Mouse (Mus musculus) right cerebral cortex, postnatal 14 days (tissue): ENCODE data around the gene H2-Ab1.
A peak's percentile ranks its signal among the peaks of the same experiment; 100 is the strongest.
"Not testable (repeated sequence)": the region's sequence is repeated elsewhere in the genome, so short reads cannot be mapped to it uniquely, and the experiment has no call there.

Source experiments
- DNase-seq: peaks from one replicate; pipeline ENCODE4 v3.0.0; 2022

Gene H2-Ab1

GRCm38 (mm10) chr17:34257594-34258375 lies at the start of gene H2-Ab1:
H2-Ab1 (plus strand) TSS chr17:34257689.
- peak; percentile 77 for DNase-seq

DNA sequence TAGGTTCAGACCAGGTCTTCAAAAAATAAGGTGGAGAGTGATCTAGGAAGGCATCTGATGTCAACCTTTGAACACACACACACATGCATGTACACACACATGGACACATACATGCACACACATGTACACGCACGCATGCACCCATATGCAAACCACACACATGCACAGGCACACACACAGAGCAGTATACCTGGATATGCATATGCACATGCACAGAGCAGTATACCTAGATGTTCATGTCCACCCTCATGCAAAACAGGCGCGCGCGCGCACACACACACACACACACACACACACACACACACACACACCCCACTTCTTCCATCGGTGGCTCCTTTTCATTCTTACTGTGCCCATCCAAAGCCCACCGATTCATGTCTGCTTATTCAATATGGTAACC lies 49.6 kb upstream of the H2-Ab1 start:
- no peak for DNase-seq

DNA sequence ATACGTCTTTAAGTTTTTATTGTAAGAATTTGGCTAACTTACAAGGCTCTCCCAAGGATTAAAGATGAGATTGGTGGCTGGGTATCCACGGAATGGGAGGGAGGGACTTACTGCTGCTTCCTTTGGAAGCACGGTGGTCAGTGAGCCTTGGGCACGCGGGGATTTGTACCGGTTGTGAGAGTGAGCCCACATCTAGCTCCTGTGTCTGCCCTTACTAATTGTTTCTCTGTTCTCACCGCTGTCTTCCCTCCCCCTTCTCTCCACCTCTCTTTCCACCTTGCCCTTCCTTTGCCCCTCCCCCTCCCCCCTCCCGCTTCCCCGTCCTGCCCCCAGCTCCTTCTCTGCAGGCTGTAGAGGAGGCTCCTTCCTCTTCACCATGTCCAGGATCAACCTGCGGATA lies 49.1 kb upstream of the H2-Ab1 start:
- DNase-seq = no peak

GRCm38 (mm10) chr17:34209680-34210079 lies 47.8 kb upstream of the H2-Ab1 start:
- DNase-seq = no peak

DNA sequence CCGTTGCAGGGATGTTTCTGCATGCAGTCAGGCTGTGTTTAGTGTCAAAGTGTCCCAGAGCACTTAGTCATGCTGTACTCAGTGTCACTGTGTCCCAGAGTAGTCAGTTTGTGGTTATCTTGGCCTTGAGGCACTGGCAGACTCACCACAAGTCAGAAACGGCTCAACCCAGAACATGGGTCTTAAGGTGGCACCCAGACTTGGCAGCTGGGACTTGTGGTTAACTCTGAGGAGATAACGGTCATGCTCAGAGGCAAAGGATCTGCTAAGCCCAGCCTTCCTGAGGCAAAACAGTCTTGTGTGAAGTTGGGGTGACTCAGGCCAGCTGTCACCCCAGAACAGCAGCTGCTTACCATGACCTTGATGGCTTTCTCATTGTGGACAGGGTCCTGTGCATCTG lies 46.9 kb upstream of the H2-Ab1 start:
- no peak for DNase-seq

DNA sequence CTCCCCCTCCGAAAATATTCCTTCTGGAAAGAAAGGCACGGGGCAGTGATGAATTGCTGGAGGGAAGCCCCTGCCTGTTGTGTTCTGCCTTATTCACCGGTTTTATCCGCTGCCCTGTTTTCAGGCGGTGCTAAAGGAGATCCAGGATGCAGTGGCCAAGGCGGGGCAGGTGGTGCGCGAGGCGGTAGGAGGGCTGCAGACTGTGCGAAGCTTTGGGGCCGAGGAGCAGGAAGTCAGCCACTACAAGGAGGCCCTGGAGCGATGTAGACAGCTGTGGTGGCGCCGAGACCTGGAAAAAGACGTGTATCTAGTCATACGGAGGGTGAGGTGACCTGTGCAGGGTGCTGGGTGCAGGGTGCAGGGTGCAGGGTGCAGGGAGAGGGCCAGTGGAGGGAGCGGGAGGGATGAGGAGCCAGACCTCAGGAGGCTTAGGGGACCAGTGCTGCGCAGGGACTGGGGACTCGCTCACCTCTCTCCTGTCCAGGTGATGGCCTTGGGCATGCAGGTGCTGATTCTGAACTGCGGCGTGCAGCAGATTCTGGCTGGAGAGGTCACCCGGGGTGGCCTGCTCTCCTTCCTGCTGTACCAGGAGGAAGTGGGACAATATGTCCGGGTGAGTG lies 45.6 kb upstream of the H2-Ab1 start:
- DNase-seq = no peak

GRCm38 (mm10) chr17:34213936-34214335 lies 43.6 kb upstream of the H2-Ab1 start:
- no peak for DNase-seq

- DNase-seq = no peak
Observed at GRCm38 (mm10) chr17:34215176-34215575, 42.3 kb upstream of the H2-Ab1 start.

DNA sequence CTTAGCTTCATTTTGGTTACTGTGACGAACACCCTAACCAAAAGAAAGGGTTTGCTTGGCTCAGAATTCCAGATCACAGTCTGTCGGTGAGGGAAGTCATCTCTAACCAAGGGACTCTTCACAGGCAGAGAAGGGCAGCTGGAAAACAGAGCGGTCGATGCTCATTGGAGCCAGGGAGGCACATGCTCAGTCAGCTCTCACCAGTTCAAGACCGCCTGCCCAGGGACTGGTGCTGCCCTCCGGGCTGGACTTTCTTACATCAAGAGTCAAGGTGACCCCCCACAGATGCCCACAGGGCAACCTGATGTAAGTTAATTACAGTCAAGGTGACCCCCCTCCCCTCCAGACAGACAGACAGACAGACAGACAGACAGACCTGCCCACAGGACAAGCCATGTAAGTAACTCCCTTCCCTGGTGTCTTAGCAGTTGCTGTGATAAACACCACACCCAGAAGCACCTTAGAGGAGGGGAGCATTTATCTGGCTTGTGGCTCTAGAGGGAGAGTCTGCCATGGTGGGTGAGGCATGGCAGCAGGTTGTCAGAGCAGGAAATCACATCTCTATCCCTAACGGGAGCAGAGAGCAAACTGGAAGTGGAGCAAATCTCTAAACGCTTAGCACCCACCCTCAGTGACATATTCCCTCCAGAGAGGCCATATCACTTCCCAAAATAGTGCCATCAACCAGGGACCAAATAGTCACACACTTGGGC lies 40.1 kb upstream of the H2-Ab1 start:
- no peak for DNase-seq

DNA sequence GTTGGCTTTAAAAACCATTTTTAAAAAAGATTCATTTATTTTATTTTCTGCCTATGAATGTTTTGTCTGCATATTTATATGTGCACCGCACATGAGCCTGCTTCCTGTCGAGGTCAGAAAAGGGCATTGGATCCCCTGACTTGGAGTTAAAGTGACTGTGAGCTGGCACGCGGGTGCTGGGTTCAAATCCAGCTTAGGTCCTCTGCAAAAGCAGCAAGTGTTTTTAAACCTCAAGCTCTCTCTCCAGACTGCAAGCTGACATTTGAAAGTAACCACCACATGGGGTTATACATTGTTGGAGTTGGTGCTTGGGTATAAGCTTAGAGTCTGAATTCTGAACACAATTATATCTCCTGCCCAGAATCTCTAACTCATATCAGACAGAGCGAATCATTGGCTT lies 39.5 kb upstream of the H2-Ab1 start:
- DNase-seq = no peak

DNA sequence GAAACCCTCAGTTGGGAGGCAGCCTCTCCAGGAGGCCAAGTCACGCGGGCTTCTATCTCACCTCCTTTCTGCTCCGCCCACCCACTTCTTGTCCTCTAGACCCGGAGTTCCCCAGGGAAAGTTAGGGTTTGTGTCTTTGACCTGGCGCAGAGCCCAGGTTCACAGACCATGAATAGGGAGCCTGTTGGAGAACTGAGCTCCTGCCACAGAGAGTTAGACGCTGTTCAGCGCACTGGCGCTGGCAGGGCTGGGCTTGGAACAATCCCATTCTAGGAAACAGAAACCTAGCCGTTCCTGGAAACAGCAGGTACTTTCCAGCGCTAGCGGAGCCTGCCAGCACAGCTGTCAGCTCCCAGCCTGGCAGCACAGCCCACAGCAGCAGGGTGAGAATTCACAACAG lies 38.8 kb upstream of the H2-Ab1 start:
- DNase-seq = no peak

GRCm38 (mm10) chr17:34219096-34219495 lies 38.4 kb upstream of the H2-Ab1 start:
- peak; percentile 53 for DNase-seq

GRCm38 (mm10) chr17:34219801-34220200 lies 37.7 kb upstream of the H2-Ab1 start:
- not testable (repeated sequence) for DNase-seq

DNA sequence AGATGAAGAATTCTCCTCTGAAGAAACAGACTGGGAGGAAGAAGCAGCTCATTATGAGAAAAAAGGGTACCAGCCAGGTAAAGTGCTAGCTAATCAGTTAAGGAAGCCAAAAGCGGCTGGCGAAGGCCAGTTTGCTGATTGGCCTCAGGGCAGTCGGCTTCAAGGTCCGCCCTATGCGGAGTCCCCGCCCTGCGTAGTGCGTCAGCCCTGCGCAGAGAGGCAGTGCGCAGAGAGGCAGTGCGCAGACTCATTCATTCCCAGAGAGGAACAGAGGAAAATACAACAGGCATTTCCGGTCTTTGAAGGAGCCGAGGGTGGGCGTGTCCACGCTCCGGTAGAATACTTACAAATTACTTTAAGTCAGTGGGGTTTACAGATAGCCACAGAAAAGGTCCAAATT lies 37.1 kb upstream of the H2-Ab1 start:
- DNase-seq = not testable (repeated sequence)

GRCm38 (mm10) chr17:34224816-34225215 lies 32.7 kb upstream of the H2-Ab1 start:
- DNase-seq = no peak

DNA sequence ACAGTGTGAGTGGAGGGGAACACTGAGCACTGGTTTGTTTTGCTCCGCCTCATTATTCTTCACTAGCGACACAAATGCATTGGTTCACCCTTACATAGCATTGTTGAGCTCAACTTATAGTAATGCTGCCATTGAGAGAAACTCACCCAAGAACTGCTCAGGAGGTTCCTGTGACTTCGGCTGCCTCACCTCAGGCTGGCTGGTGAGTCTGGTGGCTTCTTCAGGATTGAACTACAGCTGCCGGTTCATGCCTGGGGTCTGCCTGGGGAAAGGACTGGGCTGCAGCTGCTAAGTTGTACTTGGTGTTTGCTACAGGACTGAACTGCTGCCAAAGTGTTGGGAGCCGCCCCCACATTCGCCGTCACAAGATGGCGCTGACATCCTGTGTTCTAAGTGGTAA lies 32.1 kb upstream of the H2-Ab1 start:
- no peak for DNase-seq

- not testable (repeated sequence) for DNase-seq
Observed at GRCm38 (mm10) chr17:34225911-34226310, 31.6 kb upstream of the H2-Ab1 start.

DNA sequence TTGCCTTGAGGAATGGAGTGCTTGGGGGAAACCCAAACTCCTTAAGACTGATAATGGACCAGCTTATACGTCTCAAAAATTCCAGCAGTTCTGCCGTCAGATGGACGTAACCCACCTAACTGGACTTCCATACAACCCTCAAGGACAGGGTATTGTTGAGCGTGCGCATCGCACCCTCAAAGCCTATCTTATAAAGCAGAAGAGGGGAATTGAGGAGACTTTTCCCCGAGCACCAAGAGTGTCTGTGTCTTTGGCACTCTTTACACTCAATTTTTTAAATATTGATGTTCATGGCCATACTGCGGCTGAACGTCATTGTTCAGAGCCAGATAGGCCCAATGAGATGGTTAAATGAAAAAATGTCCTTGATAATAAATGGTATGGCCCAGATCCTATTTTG lies 26.5 kb upstream of the H2-Ab1 start:
- DNase-seq = not testable (repeated sequence)

DNA sequence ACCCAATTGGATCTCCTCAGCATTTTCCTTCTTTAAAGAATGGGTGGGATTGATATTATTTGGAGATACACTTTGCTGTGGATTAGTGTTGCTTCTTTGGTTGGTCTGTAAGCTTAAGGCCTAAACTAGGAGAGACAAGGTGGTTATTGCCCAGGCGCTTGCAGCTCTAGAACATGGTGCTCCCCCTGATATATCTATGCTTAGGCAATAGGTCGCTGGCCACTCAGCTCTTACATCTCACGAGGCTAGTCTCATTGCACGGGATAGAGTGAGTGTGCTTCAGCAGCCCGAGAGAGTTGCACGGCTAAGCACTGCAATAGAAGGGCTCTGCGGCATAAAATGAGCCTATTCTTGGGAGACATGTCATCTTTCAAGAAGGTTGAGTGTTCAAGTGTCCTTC lies 25.5 kb upstream of the H2-Ab1 start:
- DNase-seq = not testable (repeated sequence)

GRCm38 (mm10) chr17:34234926-34235325 lies 22.6 kb upstream of the H2-Ab1 start:
- DNase-seq = peak; percentile 75

DNA sequence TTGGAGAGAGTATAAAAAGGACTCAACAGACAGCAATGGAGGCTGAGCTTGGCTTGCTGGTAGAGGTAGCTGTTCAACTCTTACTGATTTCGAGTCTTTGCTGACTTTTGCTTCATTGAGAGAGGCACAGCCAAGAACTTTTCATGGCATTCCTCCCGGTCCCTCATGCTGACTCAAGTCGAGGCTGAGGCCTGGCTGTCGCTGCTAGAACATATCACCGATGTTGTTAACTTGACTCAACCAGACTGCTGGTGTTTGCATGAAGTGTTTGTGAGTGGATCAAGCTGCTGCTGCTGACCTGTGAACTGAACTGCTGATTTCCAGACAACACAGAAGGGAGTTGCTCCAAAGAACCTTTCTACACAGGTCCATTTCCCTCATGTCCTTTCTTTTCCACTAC lies 20.8 kb upstream of the H2-Ab1 start:
- no peak for DNase-seq

DNA sequence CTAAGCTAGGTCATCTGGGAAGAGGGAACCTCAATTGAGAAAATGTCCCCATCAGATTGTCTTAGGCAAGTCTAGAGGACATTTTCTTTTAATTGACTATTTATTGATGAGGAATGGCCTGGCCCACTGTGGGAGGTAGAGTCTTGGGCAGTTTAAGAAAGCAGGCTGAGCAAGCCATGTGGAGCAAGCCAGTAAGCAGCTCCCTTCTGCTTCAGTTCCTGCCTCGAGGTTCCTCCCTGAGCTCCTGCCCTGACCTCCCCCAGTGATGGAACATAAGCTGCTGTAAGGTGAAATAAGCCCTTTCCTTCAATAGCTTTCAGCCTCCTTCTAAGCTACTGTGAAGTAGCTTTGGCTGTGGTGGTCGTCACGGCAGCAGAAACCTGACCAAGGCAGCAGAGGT lies 19.7 kb upstream of the H2-Ab1 start:
- DNase-seq = no peak

DNA sequence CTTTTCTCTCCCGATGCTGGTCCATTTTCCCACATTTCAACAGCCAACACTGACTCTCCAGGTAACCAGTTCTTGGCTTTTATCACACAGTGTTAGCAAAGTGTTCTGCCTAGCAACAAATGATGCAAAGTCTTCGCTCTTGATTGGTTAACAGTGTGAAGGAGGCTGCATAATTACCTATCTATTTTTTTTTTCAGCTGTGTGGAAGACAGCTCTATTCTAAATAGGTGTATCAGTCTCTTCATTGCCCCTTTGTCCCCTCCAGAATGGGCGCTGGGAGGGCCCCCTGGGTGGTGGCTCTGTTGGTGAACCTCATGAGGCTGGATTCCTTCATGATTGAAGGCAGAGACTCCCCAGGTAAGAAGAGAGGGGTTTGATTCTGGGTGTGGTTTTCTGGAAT lies 18.8 kb upstream of the H2-Ab1 start, which contains the start of gene H2-Ob:
TSS of gene H2-Ob (plus strand) at position 198 of the 400 bp plus-strand sequence.
- DNase-seq = no peak

- no peak for DNase-seq
Observed at GRCm38 (mm10) chr17:34239601-34240041, 17.9 kb upstream of the H2-Ab1 start.
